Mouse (Mus musculus) adrenal gland, adult (tissue): ENCODE results near the gene Lce3d.

Experiments used
- DNase-seq, 2 experiments: peaks; one replicate each; pipeline ENCODE4 v3.0.0; 2022 to 2023; ENCODE audit warnings: low spot score in 1 of 2; ENCODE audit not compliant: inconsistent age in 2 of 2

The Lce3d gene

DNA sequence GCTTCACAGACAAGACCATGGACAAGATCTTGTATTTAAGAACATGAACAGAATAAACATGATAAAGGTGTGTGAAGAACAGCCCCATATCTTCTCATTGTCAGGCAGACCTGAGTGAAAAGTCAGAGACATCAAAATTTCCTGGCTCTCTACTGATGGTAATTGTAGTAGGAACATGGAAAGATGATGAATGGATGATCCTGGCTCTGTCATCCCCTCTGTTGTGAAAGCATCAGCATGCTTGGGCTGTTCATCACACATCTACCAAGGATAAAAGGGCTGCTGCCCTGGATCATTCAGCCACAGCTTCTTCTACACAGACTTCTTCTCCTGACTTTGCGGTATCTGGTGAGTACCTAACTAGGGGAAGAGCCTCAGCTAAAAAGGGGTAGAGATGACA is at the start of gene Lce3d:
Gene Lce3d, plus strand, starts transcription at position 301 of the 400 bp plus-strand sequence.
- DNase-seq = no peak

GRCm38 (mm10) chr3:92907571-92907970 is 49.6 kb upstream of the Lce3d start:
- DNase-seq = peak in 1 of 2 experiments; percentile 41

GRCm38 (mm10) chr3:92920364-92920763 is 36.8 kb upstream of the Lce3d start:
- DNase-seq = peak; percentile 6 to 60

GRCm38 (mm10) chr3:92926130-92926529 is 31.1 kb upstream of the Lce3d start, which contains the start of gene Lce3a:
Gene Lce3a, minus strand, starts transcription at chr3:92926230.
- DNase-seq = no peak

- no peak for DNase-seq
These were observed 24.5 kb upstream of the Lce3d start, which contains the start of gene Lce3b for GRCm38 (mm10) chr3:92932679-92933078. Gene Lce3b, plus strand, starts transcription at chr3:92932979.

DNA sequence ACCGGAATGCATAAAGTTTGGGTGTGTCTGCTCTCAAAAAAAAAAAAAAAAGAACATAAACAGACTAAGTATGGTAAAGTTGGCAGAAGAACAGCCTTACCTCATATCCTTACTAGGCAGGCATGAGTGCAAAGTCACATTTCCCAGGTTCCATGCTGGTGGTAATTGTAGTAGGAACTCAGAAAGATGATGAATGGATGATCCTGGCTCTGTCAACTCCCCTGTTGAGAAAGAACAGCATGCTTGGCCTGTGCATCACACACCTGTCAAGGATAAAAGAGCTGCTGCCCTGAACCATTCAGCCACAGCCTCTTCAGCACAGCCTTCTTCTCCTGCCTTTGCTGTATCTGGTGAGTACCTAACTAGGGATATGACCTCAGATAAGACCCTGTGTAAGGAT is 13.0 kb upstream of the Lce3d start, which contains the start of gene Lce3c:
Gene Lce3c, plus strand, starts transcription at position 301 of the 400 bp plus-strand sequence.
- no peak for DNase-seq

GRCm38 (mm10) chr3:92966761-92967160 is 9.6 kb downstream of the Lce3d start, which contains the start of gene Lce3e:
Gene Lce3e, plus strand, starts transcription at chr3:92967061.
- DNase-seq = no peak

DNA sequence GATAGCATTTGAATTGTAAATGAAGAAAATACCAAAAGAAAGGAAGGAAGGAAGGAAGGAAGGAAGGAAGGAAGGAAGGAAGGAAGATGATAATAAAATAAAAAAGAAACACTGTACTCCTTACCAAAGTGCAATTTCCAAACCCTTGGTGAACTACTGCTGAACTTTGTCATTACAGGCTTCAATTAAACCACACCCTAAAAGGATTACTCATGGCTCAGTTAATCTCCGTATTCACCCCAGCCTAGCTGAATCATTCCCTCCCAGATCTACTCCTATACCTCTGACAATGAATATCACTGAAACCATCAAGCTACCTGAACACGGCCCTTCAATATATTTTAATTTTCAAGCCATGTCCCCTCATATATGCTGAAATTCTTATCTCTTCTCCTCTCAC is 21.3 kb downstream of the Lce3d start:
- no peak for DNase-seq

- DNase-seq = no peak
These were observed 34.7 kb downstream of the Lce3d start, which contains the start of gene Lce3f for GRCm38 (mm10) chr3:92991926-92992325. Gene Lce3f, plus strand, starts transcription at chr3:92992226.

DNA sequence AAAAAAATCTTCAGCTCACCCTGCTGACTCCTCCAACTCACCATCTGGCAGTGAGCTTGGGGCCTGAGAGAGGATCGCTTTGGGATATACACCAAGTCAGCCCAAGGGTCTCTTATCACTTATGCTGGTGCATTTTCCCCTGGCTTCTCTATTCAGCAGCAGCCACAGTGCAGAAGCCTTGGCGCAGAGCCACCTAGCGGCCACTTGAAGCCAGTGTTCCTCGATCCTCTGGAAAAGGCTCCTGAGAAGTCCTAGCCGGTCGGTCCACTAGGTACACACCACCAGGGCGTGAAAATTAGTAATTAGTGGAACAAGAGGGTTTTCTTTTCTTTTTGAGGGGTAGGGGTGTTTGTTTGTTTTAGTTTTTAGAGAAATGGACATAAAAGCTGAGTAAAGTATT is 41.5 kb downstream of the Lce3d start:
- peak; percentile 52 to 81 for DNase-seq

DNA sequence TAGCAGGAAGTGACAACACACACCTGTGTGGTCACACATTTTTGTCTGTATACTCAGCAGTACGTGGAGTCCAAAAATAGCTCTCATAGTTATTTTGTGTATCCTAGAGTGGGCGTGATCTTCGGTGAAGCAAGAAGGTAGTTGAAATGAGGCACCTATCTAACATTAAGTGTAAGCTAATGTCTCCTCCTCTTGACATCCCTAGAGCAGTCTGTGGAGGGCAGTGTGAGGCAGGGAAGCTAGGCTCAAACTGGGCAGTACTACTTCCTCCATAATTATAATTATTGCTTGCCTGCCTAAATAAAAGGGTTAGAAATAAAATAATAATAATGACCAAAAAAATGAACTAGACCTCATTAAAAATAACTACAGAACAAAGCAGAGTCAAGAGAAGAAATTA is 43.4 kb downstream of the Lce3d start:
- DNase-seq = no peak

DNA sequence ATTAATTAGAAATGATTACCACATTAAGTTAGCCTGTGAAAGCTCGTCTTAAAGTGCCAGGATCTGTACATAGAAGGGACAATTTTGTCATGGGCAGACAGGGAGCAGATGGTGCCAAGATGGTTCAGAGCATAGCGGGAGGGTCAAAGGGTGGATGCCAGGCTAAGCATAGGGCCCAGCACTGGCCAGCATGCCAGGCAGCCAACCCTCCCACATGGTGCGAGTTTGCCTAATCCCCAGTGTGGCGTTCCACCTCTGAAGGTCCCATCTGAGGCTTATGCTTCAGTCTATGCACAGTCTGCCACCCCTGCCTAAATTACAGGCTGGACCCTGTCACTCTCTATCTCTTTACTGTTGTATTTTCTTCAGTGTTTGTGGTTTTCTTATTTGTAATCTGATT is 45.7 kb downstream of the Lce3d start:
- DNase-seq = no peak
